ENCODE assay signal across 19 mouse cellular contexts in the genomic region with DNA sequence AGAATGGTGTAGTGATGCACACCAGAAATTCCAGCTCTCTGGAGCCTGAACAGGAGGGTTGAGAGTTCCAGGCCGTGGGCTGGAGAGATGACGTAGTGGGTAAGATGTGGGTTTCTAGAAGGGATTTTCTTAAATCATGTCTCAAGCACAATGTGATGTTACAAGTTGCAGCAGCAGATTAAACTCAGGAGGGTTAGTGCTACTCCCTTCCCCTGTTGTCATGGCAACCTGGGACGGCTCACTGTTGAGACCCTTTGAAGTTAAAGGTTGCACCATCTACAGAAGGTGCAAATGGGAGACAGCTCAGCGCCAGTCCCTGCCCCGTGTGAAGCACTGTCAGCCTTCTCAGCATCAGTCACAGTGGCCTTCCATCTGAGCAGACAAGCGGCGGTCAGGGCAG. TPM values are rescaled to one million over a fixed set of nuclear protein-coding genes. Genes with fewer than 3 reads are reported as not detected.
DNase-seq lines count a peak whose midpoint lies in the region; ATAC-seq and TF ChIP-seq lines count a peak whose summit lies in the region.
"Had no signal": no experiment of that assay in that cellular context is flagged by ENCODE, and none has a peak within 500 bp of the region (broad histone marks: within the 10 kb centered on the region; RNA-seq: fewer than 3 reads in every experiment).

No protein-coding gene starts in this region.

- H3K4me1 ChIP-seq in lung, embryonic 14.5 days (ENCODE audit: insufficient read depth), result no peaks in the 10 kb centered on the region
- no peaks in the 10 kb centered on the region for H3K4me1 ChIP-seq in hindbrain, embryonic 14.5 days (replicated peaks; ENCODE audit: control insufficient read depth, insufficient read depth, low read length)
- H3K4me1 ChIP-seq: heart, embryonic 10.5 days; intestine, embryonic 15.5 days had no signal

- 43% methylated on average over 7 of the region's 7 CpGs for WGBS in lung, embryonic 14.5 days
- 61% methylated on average over 7 of the region's 7 CpGs for WGBS in hindbrain, embryonic 14.5 days

- no peaks in the 10 kb centered on the region for H3K9me3 ChIP-seq in lung, embryonic 14.5 days (ENCODE audit: low read depth, low read length)
- no peaks in the 10 kb centered on the region for H3K9me3 ChIP-seq in hindbrain, embryonic 14.5 days (ENCODE audit: control insufficient read depth, low read length)
- H3K9me3 ChIP-seq: embryonic facial prominence, embryonic 13.5 days; forebrain, embryonic 10.5 days; heart, embryonic 10.5 days; intestine, embryonic 15.5 days had no signal

- no peaks in the 10 kb centered on the region for H3K27me3 ChIP-seq in lung, embryonic 14.5 days (ENCODE audit: insufficient read depth, low read length)
- H3K27me3 ChIP-seq in hindbrain, embryonic 14.5 days (ENCODE audit: control insufficient read depth, insufficient read depth, low read length), result no peaks in the 10 kb centered on the region
- H3K27me3 ChIP-seq: embryonic facial prominence, embryonic 13.5 days; intestine, embryonic 15.5 days had no signal

- H3K4me3 ChIP-seq in lung, embryonic 14.5 days (ENCODE audit: low read depth, low read length), result no peak overlapping the region
- H3K4me3 ChIP-seq in hindbrain, embryonic 14.5 days (replicated peaks; ENCODE audit: low read length), result no peak overlapping the region
- H3K4me3 ChIP-seq: embryonic facial prominence, embryonic 13.5 days; forebrain, embryonic 10.5 days; heart, embryonic 10.5 days; intestine, embryonic 15.5 days had no signal

- no peak for ATAC-seq in lung, embryonic 14.5 days (ENCODE audit: insufficient read depth)
- peak; percentile 52 for ATAC-seq in inflammation-experienced regulatory T-cells, adult 6 months
- no peak for ATAC-seq in hindbrain, embryonic 14.5 days (ENCODE audit: low FRiP score)
- ATAC-seq: intestine, embryonic 15.5 days had no signal

- H3K9ac ChIP-seq in lung, embryonic 14.5 days, result no peak overlapping the region
- H3K9ac ChIP-seq in hindbrain, embryonic 14.5 days, result no peak overlapping the region
- H3K9ac ChIP-seq: embryonic facial prominence, embryonic 13.5 days; intestine, embryonic 15.5 days; liver, embryonic 14.5 days had no signal

- no peak for TF ChIP-seq CTCF in lung, embryonic 14.5 days (IDR thresholded peaks at IDR 0.05; ENCODE audit: low read depth)

- H3K4me2 ChIP-seq in lung, embryonic 14.5 days, result no peak overlapping the region
- H3K4me2 ChIP-seq in hindbrain, embryonic 14.5 days (replicated peaks), result no peak overlapping the region
- H3K4me2 ChIP-seq: embryonic facial prominence, embryonic 13.5 days; intestine, embryonic 15.5 days had no signal

- H3K27ac ChIP-seq in lung, embryonic 14.5 days (ENCODE audit: low read depth), result no peak overlapping the region
- no peak overlapping the region for H3K27ac ChIP-seq in hindbrain, embryonic 14.5 days
- H3K27ac ChIP-seq: embryonic facial prominence, embryonic 13.5 days; forebrain, embryonic 10.5 days; heart, embryonic 10.5 days; intestine, embryonic 15.5 days; liver, embryonic 14.5 days; macrophage had no signal

- H3K36me3 ChIP-seq in lung, embryonic 14.5 days (ENCODE audit: insufficient read depth), result peaks cover 44% of the 10 kb centered on the region
- peaks cover 49% of the 10 kb centered on the region for H3K36me3 ChIP-seq in hindbrain, embryonic 14.5 days (replicated peaks; ENCODE audit: control insufficient read depth, insufficient read depth)

- DNase-seq in lung, embryonic 14.5 days, result peak; percentile 16
- DNase-seq in lung, postnatal 10 days, result no peak
- DNase-seq in R1 (ENCODE audit: low read depth, low spot score), result peak; percentile 73
- peak; percentile 38 to 56 for DNase-seq in thymus, postnatal 36 days
- no peak for DNase-seq in hindbrain, embryonic 14.5 days (ENCODE audit: low spot score)
- DNase-seq in gastrocnemius, adult 18-20 months (ENCODE audit: low spot score), result no peak
- DNase-seq: adrenal gland, adult 2 months; cerebellum, adult 9-11 months; gastrocnemius, postnatal 10 days; heart, postnatal 36 days; kidney, postnatal 25 days; right cerebral cortex, postnatal 14 days had no signal

RNA-seq across cellular contexts. Expression of a gene that starts 11.2 kb away (rescaled TPM):
- polyA plus RNA-seq in lung, embryonic 14.5 days (2014; fragmentation: Nextera tagmentation; extraction: Ambion mirVana), result 4.4 and 5.2 TPM in 2 replicates
- polyA plus RNA-seq in inflammation-experienced regulatory T-cells, adult 6 months (2017; shearing (Covaris generic)), result 1 to 10 TPM; 1.7 to 2.4 (median 2.3) TPM
- polyA plus RNA-seq in hindbrain, embryonic 14.5 days (2014; fragmentation: Nextera tagmentation; extraction: Ambion mirVana), result 2.8 and 3.8 TPM in 2 replicates
- 1 to 10 TPM; 6.8 to 8.0 TPM for total RNA-seq in gastrocnemius, adult 18-20 months (2021)

RNA-seq across cellular contexts. Expression of a gene that starts 20.5 kb away (rescaled TPM):
- 5.8 and 5.9 TPM in 2 replicates for polyA plus RNA-seq in lung, embryonic 14.5 days (2014; fragmentation: Nextera tagmentation; extraction: Ambion mirVana)
- under 1 TPM in 2 of 3 experiments, not detected in 1; 0.50 to 0.57 TPM for polyA plus RNA-seq in inflammation-experienced regulatory T-cells, adult 6 months (2017; shearing (Covaris generic))
- 14.3 and 17.5 TPM in 2 replicates for polyA plus RNA-seq in hindbrain, embryonic 14.5 days (2014; fragmentation: Nextera tagmentation; extraction: Ambion mirVana)
- under 1 TPM in 1 of 2 experiments, not detected in 1; 0.27 TPM for total RNA-seq in gastrocnemius, adult 18-20 months (2021)

RNA-seq across cellular contexts. Expression of a gene that starts 27.7 kb away (rescaled TPM):
- 91.8 and 94.0 TPM in 2 replicates for polyA plus RNA-seq in lung, embryonic 14.5 days (2014; fragmentation: Nextera tagmentation; extraction: Ambion mirVana)
- 10 to 100 TPM; 38.4 to 45.4 (median 43.2) TPM for polyA plus RNA-seq in inflammation-experienced regulatory T-cells, adult 6 months (2017; shearing (Covaris generic))
- 86.2 and 88.0 TPM in 2 replicates for polyA plus RNA-seq in hindbrain, embryonic 14.5 days (2014; fragmentation: Nextera tagmentation; extraction: Ambion mirVana)
- total RNA-seq in gastrocnemius, adult 18-20 months (2021), result 10 to 100 TPM; 20.8 to 24.9 TPM

RNA-seq across cellular contexts. Expression of a gene that starts 27.8 kb away (rescaled TPM):
- 4.0 and 5.2 TPM in 2 replicates for polyA plus RNA-seq in lung, embryonic 14.5 days (2014; fragmentation: Nextera tagmentation; extraction: Ambion mirVana)
- polyA plus RNA-seq in inflammation-experienced regulatory T-cells, adult 6 months (2017; shearing (Covaris generic)), result 1 to 10 TPM in 2 of 3 experiments, under 1 TPM in 1; 0.88 to 1.6 (median 1.4) TPM
- polyA plus RNA-seq in hindbrain, embryonic 14.5 days (2014; fragmentation: Nextera tagmentation; extraction: Ambion mirVana), result 6.6 and 7.0 TPM in 2 replicates
- total RNA-seq in gastrocnemius, adult 18-20 months (2021), result 1 to 10 TPM; 2.4 to 2.9 TPM

Comparison
In these comparisons a context has a peak if more than half of its experiments do, and no peak if none do; other contexts are left out.
1. DNase-seq: peak in lung, embryonic 14.5 days (single experiment), R1 (single experiment) and thymus, postnatal 36 days (2 of 2); none in lung, postnatal 10 days (single experiment), hindbrain, embryonic 14.5 days (single experiment) and gastrocnemius, adult 18-20 months (single experiment).